Mouse (Mus musculus) heart, postnatal 4 days (tissue): Measurements from ENCODE around the gene Flvcr2. TPM values are rescaled to one million over a fixed set of nuclear protein-coding genes. Genes with fewer than 3 reads are reported as not detected.

Experiments used
- DNase-seq: peaks from one replicate; pipeline ENCODE4 v3.0.0; 2021
- microRNA-seq, 2 experiments: library from miRNA; unstranded; fragments of <30 nt; microRNA quantifications; one replicate each; pipeline ENCODE4 v1.2.0; 2021 to 2022
- total RNA-seq, 2 experiments: library from RNA; stranded (reverse); gene quantifications; 2 replicates each; pipeline ENCODE4 v1.2.3; 2021

Flvcr2 gene
- total RNA-seq, 2 experiments from 2014 or later, result 4.9 to 6.0 TPM

- no peak for DNase-seq
Measured at GRCm38 (mm10) chr12:85862514-85862913, 116.2 kb downstream of the Flvcr2 start.

Small RNA genes within 50 kb of the gene (microRNA-seq; reads per million reads assigned to microRNA genes)
- 0 reads per million in 2 experiments for gene Gm47285

Other genes starting within 250 kb of the Flvcr2 start
- gene Jdp2, start 147.5 kb upstream of the Flvcr2 start, total RNA-seq, result 10 to 100 TPM in 1 of 2 experiments, 1 to 10 TPM in 1; 9.1 to 12.2 TPM
- gene Batf, start 59.9 kb upstream of the Flvcr2 start, total RNA-seq, result 1 to 10 TPM in 1 of 2 experiments, under 1 TPM in 1; 0.74 to 1.5 TPM
- 10 to 100 TPM; 15.2 to 19.0 TPM for gene Erg28, start 78.0 kb downstream of the Flvcr2 start, total RNA-seq
- gene Ttll5, start 78.1 kb downstream of the Flvcr2 start, total RNA-seq, result 10 to 100 TPM; 16.8 to 17.9 TPM